Mouse (Mus musculus) forebrain, embryonic 15.5 days (tissue): Measurements from ENCODE around the gene Fbxl17. TPM values are rescaled to one million over a fixed set of nuclear protein-coding genes. Genes with fewer than 3 reads are reported as not detected.

ENCODE experiments used
- ATAC-seq: fragments of 200-750 bp; cut with Nextera tagmentation; replicated peaks from 2 replicates; pipeline ENCODE4 v1.8.0; 2017; ENCODE audit warnings: mild to moderate bottlenecking, moderate TSS enrichment, moderate library complexity
- H3K27ac ChIP-seq: fragments of 300-500 bp; sonication (generic); replicated peaks from 2 replicates; pipeline ENCODE4 v1.5.1; 2015; ENCODE audit warnings: mild to moderate bottlenecking, inconsistent platforms
- H3K27me3 ChIP-seq: fragments of 300-500 bp; sonication (generic); 2 replicates; pipeline ENCODE4 v1.6.1; 2015; ENCODE audit warnings: inconsistent platforms
- H3K36me3 ChIP-seq: fragments of 300-500 bp; sonication (generic); 2 replicates; pipeline ENCODE4 v1.6.1; 2015; ENCODE audit warnings: mild to moderate bottlenecking, inconsistent platforms
- H3K4me1 ChIP-seq: fragments of 300-500 bp; sonication (generic); 2 replicates; pipeline ENCODE4 v1.6.1; 2015; ENCODE audit warnings: inconsistent platforms
- H3K4me2 ChIP-seq: fragments of 300-500 bp; sonication (generic); replicated peaks from 2 replicates; pipeline ENCODE4 v1.6.1; 2015; ENCODE audit warnings: mild to moderate bottlenecking, inconsistent platforms
- H3K4me3 ChIP-seq: fragments of 300-500 bp; sonication (generic); 2 replicates; pipeline ENCODE4 v1.5.1; 2015; ENCODE audit warnings: mild to moderate bottlenecking, inconsistent platforms
- H3K9ac ChIP-seq: fragments of 300-500 bp; sonication (generic); replicated peaks from 2 replicates; pipeline ENCODE4 v1.6.1; 2015; ENCODE audit warnings: mild to moderate bottlenecking, inconsistent platforms
- H3K9me3 ChIP-seq: fragments of 300-500 bp; sonication (generic); 2 replicates; pipeline ENCODE4 v1.6.1; 2016; ENCODE audit warnings: inconsistent platforms
- WGBS: fragments of 180-500 bp; shearing (Covaris S2); methylation state at CpG from one replicate; pipeline ENCODE4 v1.1.7; 2015; ENCODE audit warnings: mixed read lengths; 5-methylcytosine and 5-hydroxymethylcytosine counted together
- polyA plus RNA-seq: library from polyadenylated mRNA; unstranded; fragments of >200 nt; fragmentation: Nextera tagmentation; extraction: Ambion mirVana; gene quantifications from 2 replicates; pipeline ENCODE4 v1.2.1, GENCODE M21; 2015

Gene Fbxl17
- polyA plus RNA-seq, 1 experiment from 2014 or later: 8.7 TPM

GRCm38 (mm10) chr17:63287413-63287812, 212.4 kb downstream of the Fbxl17 start:
- Histone ChIP-seq H3K27me3 (no peaks in the 10 kb centered on the region), H3K4me1 (peaks cover 26% of the 10 kb centered on the region), H3K4me3 (no peak overlapping the region), H3K36me3 (no peaks in the 10 kb centered on the region), H3K4me2 (no peak overlapping the region), H3K27ac (no peak overlapping the region), H3K9ac (no peak overlapping the region), H3K9me3 (no peaks in the 10 kb centered on the region)
- no peak for ATAC-seq
- WGBS: 46% methylated on average over 2 of the region's 2 CpGs

DNA sequence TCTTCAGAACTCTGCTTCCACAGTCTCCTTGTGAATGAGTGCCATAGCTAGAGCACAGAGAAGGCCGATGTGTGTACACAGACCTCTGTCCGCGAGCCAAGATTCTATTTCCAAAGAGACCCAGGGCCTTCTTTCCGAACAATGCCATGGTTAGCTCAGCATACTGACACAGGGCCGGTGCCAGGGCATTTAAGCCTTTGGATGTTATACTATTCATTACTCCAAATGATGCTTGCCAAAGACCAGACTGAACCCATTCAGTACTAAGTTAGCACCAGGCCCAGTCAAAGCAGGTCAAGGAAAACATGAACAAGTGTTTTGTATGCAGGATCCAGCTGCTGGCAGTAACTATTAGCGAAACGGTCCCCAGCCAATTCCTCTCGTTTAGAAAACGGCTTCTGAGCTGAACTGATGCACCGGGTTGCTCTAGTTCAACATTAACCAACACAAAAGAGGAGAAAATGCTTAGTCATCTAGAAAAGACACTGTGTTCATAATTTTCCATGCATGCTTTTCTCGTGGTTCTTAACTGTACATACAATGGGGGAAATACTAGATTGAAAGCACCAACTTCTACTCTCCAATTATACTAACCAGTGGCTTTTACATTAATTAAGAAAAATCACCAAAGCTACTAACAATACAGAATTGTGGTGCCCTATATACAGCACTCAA, 214.4 kb downstream of the Fbxl17 start:
- H3K27ac ChIP-seq: no peak overlapping the region
- WGBS: 12% methylated on average over 11 of the region's 11 CpGs

DNA sequence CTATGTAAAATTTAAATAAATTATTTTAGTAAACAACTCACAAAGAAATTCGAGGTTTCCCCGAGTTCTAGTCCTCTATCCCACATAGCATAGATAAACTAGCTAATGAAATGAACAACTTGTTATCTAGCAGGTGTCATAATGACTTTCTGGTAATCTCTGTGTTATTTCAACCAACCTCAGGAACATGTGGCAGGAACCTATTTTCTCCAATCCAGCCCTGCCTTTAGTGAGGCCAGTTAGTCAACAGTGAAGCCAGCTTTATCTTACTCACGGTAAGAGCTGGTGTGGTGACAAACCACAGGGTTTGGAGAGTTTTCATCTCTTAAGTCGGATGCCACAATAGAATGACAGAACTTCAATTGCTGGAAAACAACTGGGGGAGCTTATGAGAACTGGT, 215.7 kb downstream of the Fbxl17 start:
- ATAC-seq: no peak
- no peak overlapping the region for H3K4me3 ChIP-seq
- H3K27me3 ChIP-seq: no peaks in the 10 kb centered on the region
- no peak overlapping the region for H3K9ac ChIP-seq
- H3K36me3 ChIP-seq: no peaks in the 10 kb centered on the region
- no peak overlapping the region for H3K4me2 ChIP-seq
- peaks cover 26% of the 10 kb centered on the region for H3K4me1 ChIP-seq
- 91% methylated on average over 4 of the region's 4 CpGs for WGBS
- no peak overlapping the region for H3K27ac ChIP-seq
- no peaks in the 10 kb centered on the region for H3K9me3 ChIP-seq

More for the DNA sequence above, 214.4 kb downstream of the Fbxl17 start:
- no peak overlapping the region for H3K4me3 ChIP-seq
- peak; percentile 91 for ATAC-seq
- H3K36me3 ChIP-seq: no peaks in the 10 kb centered on the region
- H3K27me3 ChIP-seq: no peaks in the 10 kb centered on the region
- H3K9ac ChIP-seq: no peak overlapping the region
- no peak overlapping the region for H3K4me2 ChIP-seq
- H3K4me1 ChIP-seq: peaks cover 26% of the 10 kb centered on the region
- no peaks in the 10 kb centered on the region for H3K9me3 ChIP-seq

- Histone ChIP-seq H3K9ac (no peak overlapping the region), H3K4me1 (peaks cover 19% of the 10 kb centered on the region), H3K4me2 (no peak overlapping the region), H3K27me3 (no peaks in the 10 kb centered on the region), H3K27ac (no peak overlapping the region), H3K36me3 (no peaks in the 10 kb centered on the region), H3K9me3 (no peaks in the 10 kb centered on the region), H3K4me3 (no peak overlapping the region)
- ATAC-seq: no peak
- 86% methylated on average over 5 of the region's 5 CpGs for WGBS
Measured at GRCm38 (mm10) chr17:63282004-63282403, 217.8 kb downstream of the Fbxl17 start.

DNA sequence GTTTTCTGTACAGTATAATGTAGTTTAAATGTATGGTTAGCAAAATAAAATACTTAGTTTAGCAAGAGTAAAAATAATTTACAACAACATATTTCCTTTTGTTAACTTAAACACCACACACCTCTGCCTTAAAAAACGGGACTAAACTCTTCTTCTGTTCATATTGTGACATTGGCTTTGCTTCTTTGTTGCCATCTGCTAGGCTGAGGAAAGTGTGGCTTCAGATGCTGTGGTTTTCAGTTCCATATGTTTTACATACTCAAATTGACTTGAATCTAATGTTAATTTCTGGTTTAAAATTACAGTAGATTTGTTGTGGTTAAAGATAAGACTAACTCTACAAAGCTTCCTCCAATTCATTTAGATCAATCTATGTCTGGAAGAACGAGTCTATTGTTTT, 218.8 kb downstream of the Fbxl17 start:
- Histone ChIP-seq H3K9ac (no peak overlapping the region), H3K9me3 (no peaks in the 10 kb centered on the region), H3K27me3 (no peaks in the 10 kb centered on the region), H3K36me3 (no peaks in the 10 kb centered on the region), H3K4me3 (no peak overlapping the region), H3K27ac (no peak overlapping the region), H3K4me2 (no peak overlapping the region), H3K4me1 (peaks cover 15% of the 10 kb centered on the region)
- no peak for ATAC-seq
- WGBS: 57% methylated on average over 2 of the region's 2 CpGs

- Histone ChIP-seq H3K27me3 (no peaks in the 10 kb centered on the region), H3K4me1 (no peaks in the 10 kb centered on the region), H3K9me3 (no peaks in the 10 kb centered on the region), H3K36me3 (no peaks in the 10 kb centered on the region), H3K4me2 (no peak overlapping the region), H3K9ac (no peak overlapping the region), H3K4me3 (no peak overlapping the region), H3K27ac (no peak overlapping the region)
- no peak for ATAC-seq
- 86% methylated on average over 4 of the region's 4 CpGs for WGBS
Measured at GRCm38 (mm10) chr17:63279144-63279543, 220.7 kb downstream of the Fbxl17 start.

DNA sequence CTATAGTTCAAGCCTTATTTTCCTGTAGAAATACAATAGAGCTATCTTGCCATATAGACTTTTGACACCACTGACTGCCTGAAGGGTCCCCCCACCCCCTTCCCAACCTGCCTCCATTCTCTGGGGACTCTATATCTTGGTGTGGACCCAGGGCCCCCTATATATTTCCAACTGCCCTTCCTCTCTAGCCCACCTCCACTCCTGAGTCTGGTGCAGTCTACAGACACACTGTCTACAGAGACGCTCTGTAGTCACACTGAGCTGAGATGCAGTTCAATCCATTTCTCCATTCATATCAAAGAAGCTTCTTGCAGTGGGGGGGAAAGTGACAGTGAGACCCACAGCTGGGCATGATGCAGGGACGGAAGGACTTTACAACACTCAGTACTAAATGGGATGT, 226.5 kb downstream of the Fbxl17 start:
- WGBS: 87% methylated on average over 2 of the region's 2 CpGs
- Histone ChIP-seq H3K4me3 (no peak overlapping the region), H3K4me1 (no peaks in the 10 kb centered on the region), H3K9me3 (no peaks in the 10 kb centered on the region), H3K4me2 (no peak overlapping the region), H3K27ac (no peak overlapping the region), H3K27me3 (no peaks in the 10 kb centered on the region), H3K36me3 (no peaks in the 10 kb centered on the region), H3K9ac (no peak overlapping the region)
- ATAC-seq: 0 out of 2 replicates have a peak, but pooled peaks have one; percentile 58

- Histone ChIP-seq H3K9ac (no peak overlapping the region), H3K36me3 (no peaks in the 10 kb centered on the region), H3K27ac (no peak overlapping the region), H3K9me3 (no peaks in the 10 kb centered on the region), H3K27me3 (no peaks in the 10 kb centered on the region), H3K4me3 (no peak overlapping the region), H3K4me1 (no peaks in the 10 kb centered on the region), H3K4me2 (no peak overlapping the region)
- ATAC-seq: no peak
Measured at GRCm38 (mm10) chr17:63272914-63273313, 226.9 kb downstream of the Fbxl17 start.

GRCm38 (mm10) chr17:63271000-63271399, 228.8 kb downstream of the Fbxl17 start:
- Histone ChIP-seq H3K4me3 (no peak overlapping the region), H3K27ac (0 out of 2 replicates have a peak overlapping the region, but pooled peaks have one; percentile 12), H3K27me3 (no peaks in the 10 kb centered on the region), H3K4me1 (peaks cover 4% of the 10 kb centered on the region; the same call in 1 of the 2 replicates), H3K4me2 (no peak overlapping the region), H3K9ac (no peak overlapping the region), H3K36me3 (no peaks in the 10 kb centered on the region), H3K9me3 (no peaks in the 10 kb centered on the region)
- 79% methylated on average over 6 of the region's 6 CpGs for WGBS
- ATAC-seq: peak; percentile 32; the same call in 1 of the 2 replicates

DNA sequence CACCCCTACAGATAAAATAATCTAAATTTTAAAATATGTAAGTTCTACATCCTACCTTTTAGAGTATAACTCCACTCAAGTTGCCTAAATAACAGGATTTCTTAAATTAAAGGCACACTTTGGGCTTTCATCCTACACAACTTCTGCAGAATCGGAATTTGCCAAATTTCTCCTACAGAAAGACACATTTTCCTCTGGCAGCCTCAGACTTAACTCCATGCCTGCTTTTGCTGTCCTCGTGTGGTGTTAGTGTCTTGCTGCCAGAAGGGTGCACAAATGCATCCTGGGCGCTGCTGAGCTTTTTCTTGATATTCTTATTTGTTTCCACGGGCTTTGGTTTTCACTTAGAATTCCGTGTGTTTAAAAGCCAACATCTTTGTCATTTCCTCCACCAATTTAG, 229.3 kb downstream of the Fbxl17 start:
- peaks cover 4% of the 10 kb centered on the region; the same call in 1 of the 2 replicates for H3K4me1 ChIP-seq
- H3K4me2 ChIP-seq: no peak overlapping the region
- WGBS: 74% methylated on average over 5 of the region's 5 CpGs
- H3K9ac ChIP-seq: no peak overlapping the region
- H3K4me3 ChIP-seq: no peak overlapping the region
- no peaks in the 10 kb centered on the region for H3K27me3 ChIP-seq
- no peaks in the 10 kb centered on the region for H3K9me3 ChIP-seq
- no peak for ATAC-seq
- 0 out of 2 replicates have a peak overlapping the region, but pooled peaks have one; percentile 12 for H3K27ac ChIP-seq
- no peaks in the 10 kb centered on the region for H3K36me3 ChIP-seq

DNA sequence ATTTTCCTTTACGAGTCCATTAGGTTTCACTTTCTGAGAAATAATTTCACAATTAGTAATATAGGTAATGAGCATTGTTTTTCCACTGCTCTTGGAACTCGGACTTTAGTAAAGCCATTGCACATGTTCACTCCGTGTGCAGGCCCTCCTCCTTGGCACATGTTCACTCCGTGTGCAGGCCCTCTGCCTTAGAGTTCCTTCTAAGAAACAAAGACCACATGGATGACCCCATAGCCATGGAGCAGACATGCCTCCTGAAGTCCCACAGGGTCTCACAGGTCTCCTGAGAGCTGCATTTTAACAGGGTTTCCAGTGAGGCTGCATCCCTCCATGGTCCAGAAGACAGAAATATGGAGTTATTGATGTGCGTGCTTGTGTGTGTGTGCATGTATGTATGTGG, 237.1 kb downstream of the Fbxl17 start:
- peaks cover 4% of the 10 kb centered on the region; the same call in 1 of the 2 replicates for H3K4me1 ChIP-seq
- no peaks in the 10 kb centered on the region for H3K9me3 ChIP-seq
- 94% methylated on average over 5 of the region's 5 CpGs for WGBS
- no peak overlapping the region for H3K4me3 ChIP-seq
- no peak overlapping the region for H3K4me2 ChIP-seq
- no peak for ATAC-seq
- no peak overlapping the region for H3K27ac ChIP-seq
- no peak overlapping the region for H3K9ac ChIP-seq
- no peaks in the 10 kb centered on the region for H3K27me3 ChIP-seq
- no peaks in the 10 kb centered on the region for H3K36me3 ChIP-seq

GRCm38 (mm10) chr17:63261508-63262141, 238.2 kb downstream of the Fbxl17 start:
- H3K36me3 ChIP-seq: no peaks in the 10 kb centered on the region
- WGBS: 92% methylated on average over 10 of the region's 10 CpGs
- H3K4me1 ChIP-seq: no peaks in the 10 kb centered on the region
- no peak overlapping the region for H3K4me2 ChIP-seq
- no peak overlapping the region for H3K9ac ChIP-seq
- no peak overlapping the region for H3K27ac ChIP-seq
- no peak overlapping the region for H3K4me3 ChIP-seq
- H3K9me3 ChIP-seq: no peaks in the 10 kb centered on the region
- H3K27me3 ChIP-seq: no peaks in the 10 kb centered on the region
- no peak for ATAC-seq
